Mouse (Mus musculus) ES-E14 (cell line): ENCODE results near the gene Baz2b. TPM values are rescaled to one million over a fixed set of nuclear protein-coding genes. Genes with fewer than 3 reads are reported as not detected.

Experiments used
- DNase-seq: peaks from one replicate; pipeline ENCODE4 v3.0.0-alpha.2; 2013; ENCODE audit warnings: low read depth, low spot score
- H3K27ac ChIP-seq: 2 replicates; pipeline ENCODE4 v1.5.1; 2012; ENCODE audit warnings: low read depth, mild to moderate bottlenecking, low read length, moderate library complexity, mixed read lengths; ENCODE audit not compliant: poor library complexity, insufficient read depth, severe bottlenecking
- H3K36me3 ChIP-seq: 2 replicates; pipeline ENCODE4 v1.6.1; 2012; ENCODE audit warnings: mild to moderate bottlenecking, low read length, moderate library complexity, mixed read lengths; ENCODE audit not compliant: control insufficient read depth, poor library complexity, insufficient read depth, severe bottlenecking
- H3K4me1 ChIP-seq, 2 experiments: fragments of 150-350 bp in 1 of 2; sonication (generic) in 1 of 2; 2 replicates each; pipeline ENCODE4 v1.6.1; 2012; ENCODE audit warnings: low read length in 2 of 2, mild to moderate bottlenecking in 1 of 2, mixed read lengths in 1 of 2; ENCODE audit not compliant: control insufficient read depth in 2 of 2, insufficient read depth in 2 of 2, poor library complexity in 1 of 2
- H3K4me3 ChIP-seq, 2 experiments: fragments of 150-350 bp in 1 of 2; sonication (generic) in 1 of 2; 2 replicates each; pipeline ENCODE4 v1.5.1; 2012; ENCODE audit warnings: low read length in 2 of 2, low read depth in 1 of 2, mild to moderate bottlenecking in 1 of 2, mixed read lengths in 1 of 2; ENCODE audit not compliant: insufficient read depth in 1 of 2, poor library complexity in 1 of 2, severe bottlenecking in 1 of 2
- H3K9ac ChIP-seq: 2 replicates; pipeline ENCODE4 v1.6.1; 2012; ENCODE audit warnings: low read depth, mild to moderate bottlenecking, low read length, mixed read lengths; ENCODE audit not compliant: poor library complexity, insufficient read depth, severe bottlenecking
- H3K9me3 ChIP-seq: fragments of 150-350 bp; sonication (generic); 2 replicates; pipeline ENCODE4 v1.6.1; 2012; ENCODE audit warnings: low read depth, mild to moderate bottlenecking, low read length; ENCODE audit not compliant: control insufficient read depth, insufficient read depth
- CHD2 ChIP-seq: IDR thresholded peaks from 2 replicates; pipeline ENCODE4 v1.6.1; 2014; ENCODE audit warnings: mild to moderate bottlenecking, low read depth, low read length, inconsistent platforms
- HCFC1 ChIP-seq: IDR thresholded peaks from 2 replicates; pipeline ENCODE4 v1.6.1; 2012; ENCODE audit warnings: low read length, inconsistent platforms, borderline replicate concordance; ENCODE audit not compliant: insufficient read depth
- MAFK ChIP-seq: IDR thresholded peaks from 2 replicates; pipeline ENCODE4 v1.6.1; 2014; ENCODE audit warnings: mild to moderate bottlenecking, low read depth, low read length, inconsistent platforms; ENCODE audit not compliant: insufficient read depth
- ZC3H11A ChIP-seq: IDR thresholded peaks from 2 replicates; pipeline ENCODE4 v1.6.1; 2012; ENCODE audit warnings: low read depth, mild to moderate bottlenecking, inconsistent platforms, low read length, borderline replicate concordance
- ZNF384 ChIP-seq: IDR thresholded peaks from 2 replicates; pipeline ENCODE4 v1.6.1; 2012; ENCODE audit warnings: low read depth, low read length, inconsistent platforms
- in situ Hi-C, 2 experiments: fragments of 600-800 bp; cut with MboI; formaldehyde crosslinking; loops; one replicate each; pipeline ENCODE4 v1.15.1; 2025; ENCODE audit warnings: low sequenced_read_pairs in 2 of 2, inconsistent platforms in 1 of 2; ENCODE audit not compliant: unreplicated experiment in 2 of 2
- total RNA-seq: library from RNA; depleted of rRNA; stranded (reverse); fragments of 300-350 nt; gene quantifications from 2 replicates; pipeline ENCODE4 v1.2.3, GENCODE M21; 2012

The Baz2b gene
- total RNA-seq, 1 experiment, result 22.0 TPM

DNA sequence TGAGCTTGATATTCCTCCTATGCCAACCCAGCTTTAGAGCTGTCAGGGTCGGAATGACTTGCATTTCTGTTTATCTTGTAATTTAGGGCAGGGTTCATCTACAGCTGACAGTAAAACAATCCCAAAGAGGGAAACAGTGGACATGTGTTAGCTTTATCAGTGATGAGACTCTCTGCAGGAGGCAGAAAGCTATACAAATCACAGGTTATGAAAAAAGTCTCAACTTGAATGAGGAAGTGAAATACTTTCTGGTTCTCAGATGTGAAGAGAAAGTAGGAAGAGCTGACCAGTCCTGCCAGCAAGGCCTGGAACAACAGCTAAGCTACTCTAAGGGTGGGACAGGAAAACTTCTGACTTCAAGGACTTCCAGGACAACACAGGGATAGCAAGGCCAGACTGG, 163.6 kb downstream of the Baz2b start:
- H3K9ac ChIP-seq, result no peak overlapping the region
- no peak for DNase-seq
- no peaks in the 10 kb centered on the region for H3K9me3 ChIP-seq
- in situ Hi-C loops, result loop anchor here in 1 of 2 experiments (10.0 kb wide), 1 partner anchor 169 kb away; no protein-coding TSS in a partner anchor
- no peaks in the 10 kb centered on the region for H3K36me3 ChIP-seq
- peaks cover 3 to 4% of the 10 kb centered on the region in 2 experiments; a peak in 1 of 4 replicates for H3K4me1 ChIP-seq
- TF ChIP-seq MAFK (no peak), ZC3H11A (no peak), ZNF384 (no peak), CHD2 (no peak), HCFC1 (no peak)
- H3K27ac ChIP-seq, result no peak overlapping the region
- H3K4me3 ChIP-seq, result no peak overlapping the region

GRCm38 (mm10) chr2:60044988-60045387, 164.7 kb downstream of the Baz2b start:
- H3K36me3 ChIP-seq, result no peaks in the 10 kb centered on the region
- TF ChIP-seq ZC3H11A (peak; percentile 51; the same call in 1 of the 2 replicates), HCFC1 (no peak), CHD2 (no peak), ZNF384 (no peak), MAFK (no peak)

GRCm38 (mm10) chr2:60044540-60044939, 165.1 kb downstream of the Baz2b start:
- no peaks in the 10 kb centered on the region for H3K36me3 ChIP-seq
- no peak overlapping the region for H3K9ac ChIP-seq
- in situ Hi-C loops, result loop anchor here in 1 of 2 experiments (10.0 kb wide), 1 partner anchor 170 kb away; no protein-coding TSS in a partner anchor
- H3K4me1 ChIP-seq, result peaks cover 0 to 4% of the 10 kb centered on the region in 2 experiments; a peak in 1 of 4 replicates
- H3K9me3 ChIP-seq, result no peaks in the 10 kb centered on the region
- no peak overlapping the region for H3K27ac ChIP-seq
- H3K4me3 ChIP-seq, result no peak overlapping the region
- peak; percentile 29; the same call in 1 of the 2 replicates for TF ChIP-seq ZC3H11A
- TF ChIP-seq HCFC1, result no peak
- TF ChIP-seq MAFK, result 0 out of 2 replicates have a peak, but pooled peaks have one; percentile 13
- TF ChIP-seq CHD2, result no peak
- TF ChIP-seq ZNF384, result no peak
- no peak for DNase-seq

More at GRCm38 (mm10) chr2:60044988-60045387, 164.7 kb downstream of the Baz2b start:
- Histone ChIP-seq H3K4me3 (no peak overlapping the region), H3K9ac (no peak overlapping the region), H3K9me3 (no peaks in the 10 kb centered on the region), H3K4me1 (peaks cover under 1 to 4% of the 10 kb centered on the region in 2 experiments; a peak in 1 of 4 replicates), H3K27ac (no peak overlapping the region)
- no peak for DNase-seq
- in situ Hi-C loops, result loop anchor here in 1 of 2 experiments (10.0 kb wide), 1 partner anchor 170 kb away; no protein-coding TSS in a partner anchor

DNA sequence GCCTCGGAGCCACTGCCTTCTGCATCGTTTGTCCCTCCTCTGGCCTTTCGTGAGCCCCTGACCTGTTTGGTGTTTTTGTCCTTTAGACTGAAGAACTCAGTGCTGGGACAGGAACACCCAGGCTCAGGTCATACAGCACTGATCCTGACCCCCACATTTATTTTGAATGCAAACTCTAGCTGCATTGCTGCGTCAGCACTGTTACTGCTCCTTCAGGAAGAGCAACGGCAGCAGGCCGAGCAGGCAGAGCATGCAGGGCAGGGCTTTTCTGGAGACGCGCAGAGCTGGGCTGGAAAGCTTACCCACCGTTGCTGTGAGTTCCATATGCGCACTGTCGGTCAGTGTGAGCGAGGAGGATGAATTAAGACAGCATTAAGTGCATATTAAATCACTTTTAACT, 166.9 kb downstream of the Baz2b start:
- no peaks in the 10 kb centered on the region for H3K36me3 ChIP-seq
- TF ChIP-seq ZNF384 (no peak), MAFK (peak; percentile 3; the same call in 1 of the 2 replicates)
- in situ Hi-C loops, result loop anchor here in 1 of 2 experiments (10.0 kb wide), 1 partner anchor 172 kb away; no protein-coding TSS in a partner anchor
- peaks cover 0 to 2% of the 10 kb centered on the region in 2 experiments; a peak in 2 of 4 replicates for H3K4me1 ChIP-seq
- no peak overlapping the region for H3K27ac ChIP-seq
- no peaks in the 10 kb centered on the region for H3K9me3 ChIP-seq
- no peak overlapping the region for H3K9ac ChIP-seq
- H3K4me3 ChIP-seq, result no peak overlapping the region
- DNase-seq, result no peak
